Mouse (Mus musculus): ENCODE measurements at regions not wholly inside any gene's neighbourhood (a gene's known extent, or its start where the extent isn't known, plus 50 kb on each side); places are given as distances from the start of the nearest gene placed in this dataset.

DNA sequence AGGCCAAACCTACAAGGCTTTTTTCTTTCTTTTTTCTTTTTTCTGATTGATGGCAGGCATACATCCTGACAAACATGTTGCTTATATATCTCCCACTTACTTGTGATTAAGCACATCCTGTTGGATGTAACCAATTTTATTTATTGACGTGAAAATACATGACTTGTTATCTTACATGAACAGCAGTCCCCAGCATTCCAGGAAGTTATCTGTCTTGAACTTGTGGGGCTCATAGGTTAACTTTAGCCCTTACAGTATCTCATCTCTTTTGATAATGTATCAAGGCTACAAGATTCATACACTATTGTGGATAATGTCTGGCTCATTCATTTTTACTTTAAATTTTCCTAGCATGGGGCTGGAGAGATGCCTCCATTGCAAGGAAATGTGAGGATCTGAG, 852.0 kb upstream of the Agtr1b start:
- Histone ChIP-seq H3K9ac (replicated peaks) (no peak overlapping the region), H3K27ac (no peak overlapping the region), H3K4me3 (ENCODE audit: insufficient read depth in 1 of 2, low read depth in 2 of 2, low read length in 2 of 2) (no peak overlapping the region), H3K4me1 (replicated peaks; ENCODE audit: control insufficient read depth in 2 of 2, insufficient read depth in 2 of 2, low read length in 1 of 2) (no peaks in the 10 kb centered on the region), H3K9me3 (ENCODE audit: control insufficient read depth, low read length) (no peaks in the 10 kb centered on the region), H3K4me2 (ENCODE audit: low read depth) (no peak overlapping the region), H3K36me3 (replicated peaks; ENCODE audit: control insufficient read depth, insufficient read depth, low read depth) (no peaks in the 10 kb centered on the region), H3K27me3 (ENCODE audit: control insufficient read depth, insufficient read depth, low read length) (no peaks in the 10 kb centered on the region)
- 17% methylated on average over 1 of the region's 1 CpGs for WGBS (ENCODE audit: insufficient replicate concordance)
- no peak for TF ChIP-seq EP300 (IDR thresholded peaks at IDR 0.05; ENCODE audit: low read depth)
- TF ChIP-seq CTCF (IDR thresholded peaks at IDR 0.05; ENCODE audit: low read depth): no peak
- no peak for DNase-seq (ENCODE audit: low read depth in 3 of 3, low spot score in 3 of 3)
- no peak for ATAC-seq (ENCODE audit: insufficient read depth)

- DNase-seq (ENCODE audit: low read depth in 3 of 3, low spot score in 3 of 3) (no peak), ATAC-seq (ENCODE audit: insufficient read depth) (no peak)
- 29% methylated on average over 2 of the region's 2 CpGs for WGBS (ENCODE audit: insufficient replicate concordance)
- H3K27me3 ChIP-seq (ENCODE audit: control insufficient read depth, insufficient read depth, low read length): no peaks in the 10 kb centered on the region
- H3K36me3 ChIP-seq (replicated peaks; ENCODE audit: control insufficient read depth, insufficient read depth, low read depth): no peaks in the 10 kb centered on the region
- H3K9ac ChIP-seq (replicated peaks): no peak overlapping the region
- H3K27ac ChIP-seq: no peak overlapping the region
- no peak overlapping the region for H3K4me2 ChIP-seq (ENCODE audit: low read depth)
- no peak overlapping the region for H3K4me3 ChIP-seq (ENCODE audit: insufficient read depth in 1 of 2, low read depth in 2 of 2, low read length in 2 of 2)
- H3K9me3 ChIP-seq (ENCODE audit: control insufficient read depth, low read length): no peaks in the 10 kb centered on the region
- TF ChIP-seq EP300 (IDR thresholded peaks at IDR 0.05; ENCODE audit: low read depth): no peak
- TF ChIP-seq CTCF (IDR thresholded peaks at IDR 0.05; ENCODE audit: low read depth): no peak
- no peaks in the 10 kb centered on the region for H3K4me1 ChIP-seq (replicated peaks; ENCODE audit: control insufficient read depth in 2 of 2, insufficient read depth in 2 of 2, low read length in 1 of 2)
These were observed 835.3 kb upstream of the Tbl1xr1 start for GRCm38 (mm10) chr3:21241184-21241583.

DNA sequence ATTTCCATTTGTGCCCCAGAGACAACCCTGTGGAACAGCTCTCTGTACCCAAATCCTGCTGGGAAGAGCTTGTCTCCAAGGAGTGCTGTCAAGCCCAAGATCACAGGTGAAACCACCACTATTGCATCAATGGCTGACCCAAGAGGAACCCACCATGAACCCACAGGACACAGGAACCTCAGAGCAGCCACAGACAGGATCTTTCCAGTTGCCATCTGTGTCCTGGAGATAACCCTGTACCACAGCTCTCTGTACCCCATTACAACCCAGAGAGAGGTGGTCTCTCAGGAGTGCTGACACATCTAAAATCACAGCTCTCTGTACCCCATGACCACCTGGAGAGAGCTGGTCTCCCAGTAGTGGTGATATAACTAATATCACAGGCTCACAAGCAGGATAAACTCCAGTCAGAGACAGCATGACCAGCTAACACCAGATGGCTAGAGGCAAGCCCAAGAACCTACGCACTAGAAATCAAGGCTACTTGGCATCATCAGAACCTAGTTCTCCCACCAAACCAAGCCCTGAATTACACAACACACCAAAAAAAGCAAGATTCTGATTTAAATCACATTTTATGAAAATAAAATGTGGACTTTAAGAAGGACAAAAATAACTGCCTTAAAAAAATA, 820.2 kb upstream of the Tbl1xr1 start:
- H3K9ac ChIP-seq (replicated peaks): no peak overlapping the region
- 83% methylated on average over 1 of the region's 1 CpGs for WGBS (ENCODE audit: insufficient replicate concordance)

GRCm38 (mm10) chr3:21263317-21263716, 813.1 kb upstream of the Tbl1xr1 start:
- Histone ChIP-seq H3K36me3 (replicated peaks; ENCODE audit: control insufficient read depth, insufficient read depth, low read depth) (no peaks in the 10 kb centered on the region), H3K4me2 (ENCODE audit: low read depth) (no peak overlapping the region), H3K9ac (replicated peaks) (no peak overlapping the region), H3K4me3 (ENCODE audit: insufficient read depth in 1 of 2, low read depth in 2 of 2, low read length in 2 of 2) (no peak overlapping the region), H3K27me3 (ENCODE audit: control insufficient read depth, insufficient read depth, low read length) (no peaks in the 10 kb centered on the region), H3K27ac (no peak overlapping the region), H3K9me3 (ENCODE audit: control insufficient read depth, low read length) (no peaks in the 10 kb centered on the region), H3K4me1 (replicated peaks; ENCODE audit: control insufficient read depth in 2 of 2, insufficient read depth in 2 of 2, low read length in 1 of 2) (no peaks in the 10 kb centered on the region)
- TF ChIP-seq CTCF (IDR thresholded peaks at IDR 0.05; ENCODE audit: low read depth): no peak
- TF ChIP-seq EP300 (IDR thresholded peaks at IDR 0.05; ENCODE audit: low read depth): no peak
- DNase-seq (ENCODE audit: low read depth in 3 of 3, low spot score in 3 of 3) (no peak), ATAC-seq (ENCODE audit: insufficient read depth) (no peak)
- 70% methylated on average over 2 of the region's 2 CpGs for WGBS (ENCODE audit: insufficient replicate concordance)

More for the DNA sequence above, 820.2 kb upstream of the Tbl1xr1 start:
- H3K9me3 ChIP-seq (ENCODE audit: control insufficient read depth, low read length): no peaks in the 10 kb centered on the region
- H3K36me3 ChIP-seq (replicated peaks; ENCODE audit: control insufficient read depth, insufficient read depth, low read depth): no peaks in the 10 kb centered on the region
- no peak overlapping the region for H3K4me2 ChIP-seq (ENCODE audit: low read depth)
- H3K4me1 ChIP-seq (replicated peaks; ENCODE audit: control insufficient read depth in 2 of 2, insufficient read depth in 2 of 2, low read length in 1 of 2): no peaks in the 10 kb centered on the region
- DNase-seq (ENCODE audit: low read depth in 3 of 3, low spot score in 3 of 3): no peak
- no peak for ATAC-seq (ENCODE audit: insufficient read depth)
- TF ChIP-seq EP300 (IDR thresholded peaks at IDR 0.05; ENCODE audit: low read depth) (no peak), CTCF (IDR thresholded peaks at IDR 0.05; ENCODE audit: low read depth) (no peak)
- H3K27me3 ChIP-seq (ENCODE audit: control insufficient read depth, insufficient read depth, low read length): no peaks in the 10 kb centered on the region
- H3K27ac ChIP-seq: no peak overlapping the region
- H3K4me3 ChIP-seq (ENCODE audit: insufficient read depth in 1 of 2, low read depth in 2 of 2, low read length in 2 of 2): no peak overlapping the region

- WGBS (ENCODE audit: insufficient replicate concordance): 41% methylated on average over 2 of the region's 2 CpGs
- DNase-seq (ENCODE audit: low read depth in 3 of 3, low spot score in 3 of 3) (no peak), ATAC-seq (ENCODE audit: insufficient read depth) (no peak)
- Histone ChIP-seq H3K9me3 (ENCODE audit: control insufficient read depth, low read length) (no peaks in the 10 kb centered on the region), H3K4me2 (ENCODE audit: low read depth) (no peak overlapping the region), H3K27me3 (ENCODE audit: control insufficient read depth, insufficient read depth, low read length) (no peaks in the 10 kb centered on the region), H3K36me3 (replicated peaks; ENCODE audit: control insufficient read depth, insufficient read depth, low read depth) (no peaks in the 10 kb centered on the region), H3K4me1 (replicated peaks; ENCODE audit: control insufficient read depth in 2 of 2, insufficient read depth in 2 of 2, low read length in 1 of 2) (no peaks in the 10 kb centered on the region), H3K4me3 (ENCODE audit: insufficient read depth in 1 of 2, low read depth in 2 of 2, low read length in 2 of 2) (no peak overlapping the region), H3K27ac (no peak overlapping the region), H3K9ac (replicated peaks) (no peak overlapping the region)
- no peak for TF ChIP-seq CTCF (IDR thresholded peaks at IDR 0.05; ENCODE audit: low read depth)
- no peak for TF ChIP-seq EP300 (IDR thresholded peaks at IDR 0.05; ENCODE audit: low read depth)
These were observed 811.0 kb upstream of the Tbl1xr1 start for GRCm38 (mm10) chr3:21265491-21265890.

Data from liver, embryonic 14.5 days (tissue).